Mouse (Mus musculus): ENCODE measurements around the gene Memo1.

DNA sequence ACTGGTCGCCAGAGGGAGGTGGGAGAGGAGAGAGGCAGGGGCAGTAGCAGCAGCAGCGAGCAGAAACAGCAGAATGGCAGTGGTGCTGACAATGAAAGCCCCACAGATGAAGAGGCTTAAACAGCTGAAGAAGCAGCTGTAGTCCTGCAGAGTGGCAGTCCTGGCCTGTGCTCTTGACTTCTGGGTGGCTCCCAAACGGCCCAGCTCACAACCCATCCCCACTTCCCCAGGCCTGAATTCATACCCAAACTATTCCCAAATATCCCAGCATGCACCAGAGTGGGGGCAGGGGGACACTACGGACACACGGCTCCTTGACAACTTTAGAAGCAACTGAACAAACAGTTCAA is 30.2 kb downstream of the Memo1 start:
- TF ChIP-seq EP300 (IDR thresholded peaks at IDR 0.05; ENCODE audit: low read depth in 1 of 2, low read length in 2 of 2) (no peak), POLR2A (IDR thresholded peaks at IDR 0.05; ENCODE audit: control insufficient read depth in 1 of 2, insufficient read depth in 1 of 2, low read depth in 1 of 2, low read length in 2 of 2, poor library complexity in 1 of 2) (no peak), HCFC1 (IDR thresholded peaks at IDR 0.05; ENCODE audit: low read depth, low read length) (no peak)
